Comparison of ENCODE assay signal across 23 mouse cellular contexts in the genomic region with DNA sequence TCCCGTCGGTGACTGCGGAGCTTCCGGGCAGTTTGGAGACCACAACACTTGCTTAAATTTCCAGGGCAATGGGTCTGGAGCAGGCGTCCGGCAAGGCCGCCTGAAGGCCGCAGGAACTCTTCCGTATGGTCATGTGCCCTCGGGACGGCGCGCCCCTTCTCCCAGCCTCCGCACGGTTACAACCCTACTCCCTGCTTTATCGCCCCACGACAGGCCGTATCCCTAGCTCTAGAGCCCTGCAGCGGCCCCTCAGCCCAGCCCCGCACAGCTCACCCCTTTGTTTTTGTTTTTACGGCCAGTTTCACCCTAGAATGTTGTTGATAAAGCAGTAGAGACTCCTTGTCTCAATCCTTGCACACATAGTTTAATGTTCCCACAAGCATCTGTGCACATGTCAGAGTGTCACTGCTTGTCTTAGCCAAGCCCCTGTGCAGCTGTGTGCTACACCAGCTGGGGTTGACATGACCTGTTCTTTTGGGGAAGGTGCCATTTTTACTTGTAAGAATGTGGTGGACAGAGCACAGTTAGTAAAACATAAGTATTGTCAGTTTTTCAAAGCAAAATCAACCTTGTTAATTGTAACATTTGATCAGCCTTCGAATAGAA. TPM values are rescaled to one million over a fixed set of nuclear protein-coding genes. Genes with fewer than 3 reads are reported as not detected.
DNase-seq lines count a peak whose midpoint lies in the region; ATAC-seq and TF ChIP-seq lines count a peak whose summit lies in the region.
"Had no signal": no experiment of that assay in that cellular context is flagged by ENCODE, and none has a peak within 500 bp of the region (broad histone marks: within the 10 kb centered on the region; RNA-seq: fewer than 3 reads in every experiment).

No protein-coding gene starts in this region.

- H3K27me3 ChIP-seq in heart, embryonic 10.5 days (ENCODE audit: insufficient read depth, poor library complexity, severe bottlenecking), result no peaks in the 10 kb centered on the region
- no peaks in the 10 kb centered on the region for H3K27me3 ChIP-seq in kidney, postnatal 0 days (ENCODE audit: insufficient read depth, low read length)
- H3K27me3 ChIP-seq in kidney, embryonic 14.5 days (ENCODE audit: control insufficient read depth, insufficient read depth, low read length), result no peaks in the 10 kb centered on the region
- H3K27me3 ChIP-seq in liver, embryonic 13.5 days, result no peaks in the 10 kb centered on the region
- H3K27me3 ChIP-seq: CH12.LX; neural tube, embryonic 13.5 days had no signal

- H3K27ac ChIP-seq in heart, embryonic 10.5 days, result no peak overlapping the region
- H3K27ac ChIP-seq in kidney, postnatal 0 days, result 0 out of 2 replicates have a peak overlapping the region, but pooled peaks have one; percentile 44
- no peak overlapping the region for H3K27ac ChIP-seq in kidney, embryonic 14.5 days (ENCODE audit: low read depth, low read length)
- peak overlapping the region; percentile 93 for H3K27ac ChIP-seq in liver, embryonic 13.5 days
- H3K27ac ChIP-seq: embryonic facial prominence, embryonic 10.5 days; hindbrain, postnatal 0 days; layer of hippocampus, adult 2 months; limb, embryonic 10.5 days; neural tube, embryonic 13.5 days had no signal

- ATAC-seq in kidney, postnatal 0 days (replicated peaks; ENCODE audit: low FRiP score, low read depth), result no peak
- no peak for ATAC-seq in kidney, embryonic 14.5 days (ENCODE audit: low FRiP score, low TSS enrichment)
- peak; percentile 63 for ATAC-seq in liver, embryonic 13.5 days (ENCODE audit: low read depth)
- ATAC-seq in inflammation-experienced regulatory T-cells, adult 6 months, result no peak
- ATAC-seq: forebrain, embryonic 16.5 days; hindbrain, postnatal 0 days had no signal

- 0 out of 2 replicates have a peak, but pooled peaks cover 3% of the 10 kb centered on the region for H3K36me3 ChIP-seq in heart, embryonic 10.5 days
- no peaks in the 10 kb centered on the region for H3K36me3 ChIP-seq in kidney, postnatal 0 days (ENCODE audit: insufficient read depth, low read length)
- no peaks in the 10 kb centered on the region for H3K36me3 ChIP-seq in kidney, embryonic 14.5 days (ENCODE audit: control insufficient read depth, insufficient read depth, low read length)
- H3K36me3 ChIP-seq in liver, embryonic 13.5 days, result 0 out of 2 replicates have a peak, but pooled peaks cover 4% of the 10 kb centered on the region
- H3K36me3 ChIP-seq: neural tube, embryonic 13.5 days had no signal

- H3K4me2 ChIP-seq in kidney, postnatal 0 days (ENCODE audit: low read length), result peak overlapping the region; percentile 23; the same call in 1 of the 2 replicates
- no peak overlapping the region for H3K4me2 ChIP-seq in kidney, embryonic 14.5 days (replicated peaks; ENCODE audit: low read depth, low read length)
- peak overlapping the region; percentile 41 for H3K4me2 ChIP-seq in liver, embryonic 13.5 days
- H3K4me2 ChIP-seq: neural tube, embryonic 13.5 days had no signal

- no peak overlapping the region for H3K9ac ChIP-seq in kidney, postnatal 0 days (ENCODE audit: low read depth, low read length)
- no peak overlapping the region for H3K9ac ChIP-seq in kidney, embryonic 14.5 days (ENCODE audit: low read depth, low read length)
- peak overlapping the region; percentile 47 for H3K9ac ChIP-seq in liver, embryonic 13.5 days
- H3K9ac ChIP-seq: neural tube, embryonic 13.5 days had no signal

- DNase-seq in heart, embryonic 10.5 days (ENCODE audit: low spot score), result peak; percentile 86
- no peak for DNase-seq in heart, postnatal 36 days
- DNase-seq in kidney, postnatal 0 days (ENCODE audit: low spot score), result peak; percentile 32
- DNase-seq in 3134 (ENCODE audit: extremely low read depth, insufficient read length, low spot score), result peak; percentile 7
- DNase-seq in liver, embryonic 13.5 days, result peak; percentile 70
- no peak for DNase-seq in adrenal gland, postnatal 14 days
- DNase-seq: adrenal gland, postnatal 10 days; cerebellum, adult 18-20 months; kidney, adult 9 months; lung, postnatal 14 days; right cerebral cortex, postnatal 4 days had no signal

- WGBS in heart, embryonic 10.5 days, result 84% methylated on average over 22 of the region's 22 CpGs
- 55% methylated on average over 22 of the region's 22 CpGs for WGBS in kidney, postnatal 0 days
- WGBS in kidney, embryonic 14.5 days, result 57% methylated on average over 22 of the region's 22 CpGs
- WGBS in liver, embryonic 13.5 days (ENCODE audit: insufficient replicate concordance), result 68% methylated on average over 22 of the region's 22 CpGs

- TF ChIP-seq CTCF in kidney, postnatal 0 days (IDR thresholded peaks at IDR 0.05; ENCODE audit: low read depth), result no peak

- H3K4me1 ChIP-seq in heart, embryonic 10.5 days, result peaks cover 57% of the 10 kb centered on the region
- peaks cover 30% of the 10 kb centered on the region; the same call in 1 of the 2 replicates for H3K4me1 ChIP-seq in kidney, postnatal 0 days (replicated peaks; ENCODE audit: insufficient read depth, low read length)
- H3K4me1 ChIP-seq in kidney, embryonic 14.5 days (ENCODE audit: control insufficient read depth, insufficient read depth, low read length), result peaks cover 31% of the 10 kb centered on the region
- H3K4me1 ChIP-seq in liver, embryonic 13.5 days (replicated peaks), result peaks cover 100% of the 10 kb centered on the region

- no peaks in the 10 kb centered on the region for H3K9me3 ChIP-seq in heart, embryonic 10.5 days
- H3K9me3 ChIP-seq in kidney, postnatal 0 days (replicated peaks; ENCODE audit: low read length), result no peaks in the 10 kb centered on the region
- H3K9me3 ChIP-seq in kidney, embryonic 14.5 days (ENCODE audit: control insufficient read depth, low read length), result no peaks in the 10 kb centered on the region
- H3K9me3 ChIP-seq in liver, embryonic 13.5 days (replicated peaks), result no peaks in the 10 kb centered on the region
- H3K9me3 ChIP-seq: embryonic facial prominence, embryonic 10.5 days; limb, embryonic 10.5 days; neural tube, embryonic 13.5 days had no signal

- H3K4me3 ChIP-seq in heart, embryonic 10.5 days, result no peak overlapping the region
- H3K4me3 ChIP-seq in kidney, postnatal 0 days (replicated peaks; ENCODE audit: low read depth, low read length), result no peak overlapping the region
- no peak overlapping the region for H3K4me3 ChIP-seq in kidney, embryonic 14.5 days (ENCODE audit: low read length)
- H3K4me3 ChIP-seq in liver, embryonic 13.5 days (replicated peaks), result no peak overlapping the region
- H3K4me3 ChIP-seq: embryonic facial prominence, embryonic 10.5 days; layer of hippocampus, adult 2 months; limb, embryonic 10.5 days; neural tube, embryonic 13.5 days had no signal

- intact Hi-C loops in heart, postnatal 36 days (cut with DNase I), result no loop called here

RNA-seq across cellular contexts. Expression of a gene that starts 43.0 kb away (rescaled TPM):
- 6.9 and 11.5 TPM in 2 replicates for polyA plus RNA-seq in heart, embryonic 10.5 days (2016; fragmentation: Nextera tagmentation; extraction: Ambion mirVana)
- total RNA-seq in heart, postnatal 36 days (2021), result 10 to 100 TPM; 33.0 to 35.8 TPM
- 19.0 and 39.4 TPM in 2 replicates for polyA plus RNA-seq in kidney, postnatal 0 days (2015; fragmentation: Nextera tagmentation; extraction: Ambion mirVana)
- polyA plus RNA-seq in kidney, embryonic 14.5 days (2014; fragmentation: Nextera tagmentation; extraction: Ambion mirVana), result 23.9 and 26.1 TPM in 2 replicates
- 4.2 and 4.7 TPM in 2 replicates for polyA plus RNA-seq in liver, embryonic 13.5 days (2015; fragmentation: Nextera tagmentation; extraction: Ambion mirVana)
- total RNA-seq in adrenal gland, postnatal 14 days (2021), result 54.8 and 59.2 TPM in 2 replicates
- 10 to 100 TPM; 13.6 to 17.2 (median 15.0) TPM for polyA plus RNA-seq in inflammation-experienced regulatory T-cells, adult 6 months (2017; shearing (Covaris generic))

RNA-seq across cellular contexts. Expression of a gene that starts 44.2 kb away (rescaled TPM):
- polyA plus RNA-seq in heart, embryonic 10.5 days (2016; fragmentation: Nextera tagmentation; extraction: Ambion mirVana), result 13.7 and 15.7 TPM in 2 replicates
- not detected for total RNA-seq in heart, postnatal 36 days (2021)
- 26.6 and 31.3 TPM in 2 replicates for polyA plus RNA-seq in kidney, postnatal 0 days (2015; fragmentation: Nextera tagmentation; extraction: Ambion mirVana)
- polyA plus RNA-seq in kidney, embryonic 14.5 days (2014; fragmentation: Nextera tagmentation; extraction: Ambion mirVana), result 54.5 and 60.9 TPM in 2 replicates
- 11.1 and 12.0 TPM in 2 replicates for polyA plus RNA-seq in liver, embryonic 13.5 days (2015; fragmentation: Nextera tagmentation; extraction: Ambion mirVana)
- not detected in 2 replicates for total RNA-seq in adrenal gland, postnatal 14 days (2021)
- 10 to 100 TPM; 14.8 to 23.2 (median 18.5) TPM for polyA plus RNA-seq in inflammation-experienced regulatory T-cells, adult 6 months (2017; shearing (Covaris generic))
- total RNA-seq: adrenal gland, postnatal 10 days; gastrocnemius, adult 18-20 months; hindbrain, postnatal 0 days; layer of hippocampus, adult 2 months; left cerebral cortex, adult 18-20 months; monocyte, adult 5-6 weeks had no signal

Comparison
In these comparisons a context has a peak if more than half of its experiments do, and no peak if none do; other contexts are left out.
1. DNase-seq: peak in heart, embryonic 10.5 days (single experiment), kidney, postnatal 0 days (single experiment), 3134 (single experiment) and liver, embryonic 13.5 days (single experiment); none in heart, postnatal 36 days (0 of 2) and adrenal gland, postnatal 14 days (single experiment).
2. H3K27ac ChIP-seq: peak in kidney, postnatal 0 days (single experiment) and liver, embryonic 13.5 days (single experiment); none in heart, embryonic 10.5 days (single experiment) and kidney, embryonic 14.5 days (single experiment).